Mouse (Mus musculus) liver, embryonic 11.5 days (tissue): ENCODE data around the gene Dnajb9. TPM values are rescaled to one million over a fixed set of nuclear protein-coding genes. Genes with fewer than 3 reads are reported as not detected.

Source experiments
- ATAC-seq: fragments of 200-750 bp; cut with Nextera tagmentation; replicated peaks from 2 replicates; pipeline ENCODE4 v1.8.0; 2017; ENCODE audit warnings: moderate number of reproducible peaks, mild to moderate bottlenecking, moderate TSS enrichment, moderate library complexity; ENCODE audit not compliant: low FRiP score
- DNase-seq: peaks from one replicate; pipeline ENCODE4 v3.0.0-alpha.2; 2017; ENCODE audit warnings: low spot score
- H3K27ac ChIP-seq: fragments of 300-500 bp; sonication (generic); 2 replicates; pipeline ENCODE4 v1.5.1; 2014; ENCODE audit warnings: mild to moderate bottlenecking, low read depth, low read length, control low read depth
- H3K27me3 ChIP-seq: fragments of 300-500 bp; sonication (generic); replicated peaks from 2 replicates; pipeline ENCODE4 v1.6.1; 2014; ENCODE audit warnings: low read length, mixed read lengths; ENCODE audit not compliant: control insufficient read depth, insufficient read depth
- H3K36me3 ChIP-seq: fragments of 300-500 bp; sonication (generic); 2 replicates; pipeline ENCODE4 v1.6.1; 2014; ENCODE audit warnings: mild to moderate bottlenecking, low read length, moderate library complexity, mixed read lengths; ENCODE audit not compliant: control insufficient read depth, insufficient read depth
- H3K4me1 ChIP-seq: fragments of 300-500 bp; sonication (generic); replicated peaks from 2 replicates; pipeline ENCODE4 v1.6.1; 2014; ENCODE audit warnings: low read length, mixed read lengths; ENCODE audit not compliant: control insufficient read depth, insufficient read depth
- H3K4me2 ChIP-seq: fragments of 300-500 bp; sonication (generic); 2 replicates; pipeline ENCODE4 v1.6.1; 2014; ENCODE audit warnings: mild to moderate bottlenecking, control low read depth, moderate library complexity
- H3K4me3 ChIP-seq: fragments of 300-500 bp; sonication (generic); 2 replicates; pipeline ENCODE4 v1.5.1; 2014; ENCODE audit warnings: low read depth, low read length, control low read depth
- H3K9ac ChIP-seq: fragments of 300-500 bp; sonication (generic); 2 replicates; pipeline ENCODE4 v1.6.1; 2014; ENCODE audit warnings: low read depth, low read length, control low read depth
- H3K9me3 ChIP-seq: fragments of 300-500 bp; sonication (generic); 2 replicates; pipeline ENCODE4 v1.6.1; 2016; ENCODE audit warnings: low read length, inconsistent platforms, mixed read lengths; ENCODE audit not compliant: control insufficient read depth
- WGBS: fragments of 180-500 bp; shearing (Covaris S2); extraction: QIAGEN DNeasy Blood & Tissue Kit; methylation state at CpG from one replicate; pipeline ENCODE4 v1.1.7; 2014; 5-methylcytosine and 5-hydroxymethylcytosine counted together
- microRNA-seq: library from miRNA; unstranded; fragments of <30 nt; microRNA quantifications from one replicate; pipeline ENCODE4, GENCODE M21; 2017; ENCODE audit warnings: borderline number of aligned reads
- polyA plus RNA-seq: library from polyadenylated mRNA; unstranded; fragments of >200 nt; fragmentation: Nextera tagmentation; extraction: Ambion mirVana; gene quantifications from 2 replicates; pipeline ENCODE4 v1.2.1, GENCODE M21; 2014

Gene Dnajb9
- polyA plus RNA-seq, 1 experiment from 2014 or later = 19.8 TPM

GRCm38 (mm10) chr12:44159349-44159748 is 50.8 kb downstream of the Dnajb9 start:
- Histone ChIP-seq H3K9ac (no peak overlapping the region), H3K36me3 (no peaks in the 10 kb centered on the region), H3K4me2 (no peak overlapping the region), H3K9me3 (no peaks in the 10 kb centered on the region), H3K27ac (no peak overlapping the region), H3K27me3 (no peaks in the 10 kb centered on the region), H3K4me3 (no peak overlapping the region), H3K4me1 (no peaks in the 10 kb centered on the region)
- 55% methylated on average over 1 of the region's 1 CpGs for WGBS
- ATAC-seq (no peak), DNase-seq (no peak)

Small RNAs within 50 kb of the gene (microRNA-seq; reads per million reads assigned to microRNA genes)
- gene Mir5627 = 1.8 reads per million

Other genes starting within 250 kb of the Dnajb9 start
- 29.3 and 40.0 TPM in 2 replicates for gene Pnpla8, start 11.0 kb upstream of the Dnajb9 start, polyA plus RNA-seq
- gene Nrcam, start 118.6 kb upstream of the Dnajb9 start, polyA plus RNA-seq = 0.70 and 2.5 TPM in 2 replicates